Mouse (Mus musculus): ENCODE measurements at regions not wholly inside any gene's neighbourhood (a gene's known extent, or its start where the extent isn't known, plus 50 kb on each side); places are given as distances from the start of the nearest gene placed in this dataset.

GRCm38 (mm10) chr7:123059718-123060337 is 63.9 kb upstream of the Tnrc6a start:
- DNase-seq (ENCODE audit: low spot score in 2 of 2) = no peak

GRCm38 (mm10) chr7:123063264-123064011 is 60.2 kb upstream of the Tnrc6a start:
- no peak for DNase-seq (ENCODE audit: low spot score in 2 of 2)

GRCm38 (mm10) chr7:123065951-123066351 is 57.7 kb upstream of the Tnrc6a start:
- DNase-seq (ENCODE audit: low spot score in 2 of 2) = peak in 1 of 2 experiments; percentile 52

- DNase-seq (ENCODE audit: low spot score in 2 of 2) = no peak
Measured at GRCm38 (mm10) chr7:123067396-123067795, 56.3 kb upstream of the Tnrc6a start.

- no peak for DNase-seq (ENCODE audit: low spot score in 2 of 2)
Measured at GRCm38 (mm10) chr7:123068241-123068640, 55.4 kb upstream of the Tnrc6a start.

- DNase-seq (ENCODE audit: low spot score in 2 of 2) = peak; percentile 42 to 56
Measured at GRCm38 (mm10) chr7:123068715-123069273, 54.9 kb upstream of the Tnrc6a start.

GRCm38 (mm10) chr7:123069280-123069679 is 54.4 kb upstream of the Tnrc6a start:
- DNase-seq (ENCODE audit: low spot score in 2 of 2) = peak in 1 of 2 experiments; percentile 23

- no peak for DNase-seq (ENCODE audit: low spot score in 2 of 2)
Measured at GRCm38 (mm10) chr7:123070861-123071260, 52.8 kb upstream of the Tnrc6a start.

Data from adrenal gland, adult 18-20 months (tissue).